Mouse (Mus musculus): ENCODE measurements at regions not wholly inside any gene's neighbourhood (a gene's known extent, or its start where the extent isn't known, plus 50 kb on each side); places are given as distances from the start of the nearest gene placed in this dataset.

DNA sequence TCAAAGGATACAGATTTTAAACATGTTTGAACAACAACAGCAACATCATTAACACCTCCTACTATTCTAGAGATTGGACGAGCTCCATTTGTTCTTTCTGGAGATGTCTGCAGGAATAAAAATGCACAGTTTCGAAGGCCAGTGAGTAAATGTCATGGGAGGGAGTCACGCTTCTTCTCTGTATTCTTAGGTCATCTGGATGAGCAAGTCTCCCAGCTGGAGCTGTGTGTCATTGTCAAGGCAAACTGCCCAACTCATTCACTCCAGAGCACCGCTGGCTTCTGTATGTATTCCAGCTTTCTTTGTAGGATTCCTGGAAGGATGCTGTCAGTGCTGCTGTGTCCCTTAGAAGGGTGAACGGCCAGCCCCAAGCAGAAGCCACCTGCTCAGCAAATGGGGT is 297.1 kb downstream of the Diras2 start:
- no peak for TF ChIP-seq CTCF (IDR thresholded peaks at IDR 0.05; ENCODE audit: low read depth)
- no peak for TF ChIP-seq EP300 (optimal IDR thresholded peaks at IDR 0.05)
